9 mouse cellular contexts compared by ENCODE assay signal in the genomic region with DNA sequence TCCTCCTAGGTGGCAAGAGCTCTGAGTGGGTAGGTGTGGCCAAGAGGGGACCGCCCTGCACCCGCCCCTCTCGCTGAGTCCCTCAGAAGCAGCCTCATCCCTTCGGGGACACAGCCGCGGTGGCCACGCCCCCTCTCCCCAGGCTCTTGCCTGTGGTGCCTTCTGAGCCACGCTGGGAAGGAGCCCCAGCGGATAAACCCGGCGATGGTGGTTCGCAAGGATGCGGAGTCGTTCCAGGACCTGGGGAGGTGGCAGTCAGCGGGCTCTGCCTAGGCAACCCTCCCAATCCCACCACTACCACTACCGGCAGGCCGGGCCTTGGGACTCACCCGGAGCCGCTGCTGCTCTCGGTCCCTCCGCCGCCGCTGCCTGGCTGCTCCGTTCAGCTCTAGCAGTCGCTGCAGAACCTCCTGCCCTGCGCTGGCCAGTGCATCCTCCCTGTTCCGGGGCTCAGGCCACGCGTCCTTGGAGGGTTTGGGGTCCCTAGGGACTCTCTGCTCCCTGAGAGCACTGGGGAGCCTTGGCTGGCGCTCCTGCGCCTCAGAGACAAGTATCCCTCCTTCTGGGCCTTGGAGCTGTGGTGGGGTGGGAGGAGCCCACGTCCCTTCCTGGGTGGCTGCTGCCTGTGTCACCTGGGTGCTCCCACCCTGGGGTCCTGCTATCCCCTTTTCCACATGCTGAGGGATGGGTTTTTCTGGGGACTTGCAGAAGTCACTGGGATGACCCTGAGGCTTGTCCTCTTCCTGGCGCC. TPM values are rescaled to one million over a fixed set of nuclear protein-coding genes. Genes with fewer than 3 reads are reported as not detected.
DNase-seq lines count a peak whose midpoint lies in the region; ATAC-seq and TF ChIP-seq lines count a peak whose summit lies in the region.
"Had no signal": no experiment of that assay in that cellular context is flagged by ENCODE, and none has a peak within 500 bp of the region (broad histone marks: within the 10 kb centered on the region; RNA-seq: fewer than 3 reads in every experiment).

No protein-coding gene starts in this region.

- no peaks in the 10 kb centered on the region for H3K27me3 ChIP-seq in ES-Bruce4 (ENCODE audit: control insufficient read depth, insufficient read depth, low read length, poor library complexity, severe bottlenecking)
- no peaks in the 10 kb centered on the region; the same call in 1 of the 2 replicates for H3K27me3 ChIP-seq in forebrain, embryonic 14.5 days (replicated peaks; ENCODE audit: control insufficient read depth, insufficient read depth, low read length)
- peaks cover 2% of the 10 kb centered on the region; the same call in 1 of the 2 replicates for H3K27me3 ChIP-seq in liver, embryonic 16.5 days (ENCODE audit: control insufficient read depth, insufficient read depth, low read depth, low read length)
- H3K27me3 ChIP-seq in neural tube, embryonic 12.5 days (replicated peaks): peaks cover 8% of the 10 kb centered on the region; the same call in 1 of the 2 replicates
- no peaks in the 10 kb centered on the region for H3K27me3 ChIP-seq in stomach, postnatal 0 days (ENCODE audit: control insufficient read depth, insufficient read depth, low read length)
- H3K27me3 ChIP-seq: Patski had no signal

- H3K9ac ChIP-seq in ES-Bruce4 (ENCODE audit: low read depth, poor library complexity, severe bottlenecking): peak overlapping the region; percentile 43
- H3K9ac ChIP-seq in forebrain, embryonic 14.5 days (ENCODE audit: low read length): peak overlapping the region; percentile 61
- peak overlapping the region; percentile 59 for H3K9ac ChIP-seq in liver, embryonic 16.5 days (ENCODE audit: low read depth, low read length)
- H3K9ac ChIP-seq in neural tube, embryonic 12.5 days: peak overlapping the region; percentile 52
- peak overlapping the region; percentile 54 for H3K9ac ChIP-seq in stomach, postnatal 0 days (ENCODE audit: low read length)

- no peaks in the 10 kb centered on the region for H3K4me1 ChIP-seq in ES-Bruce4 (ENCODE audit: control insufficient read depth, insufficient read depth, low read length)
- H3K4me1 ChIP-seq in forebrain, embryonic 14.5 days (ENCODE audit: control insufficient read depth, insufficient read depth, low read length): no peaks in the 10 kb centered on the region
- H3K4me1 ChIP-seq in liver, embryonic 16.5 days (ENCODE audit: control insufficient read depth, low read depth, low read length): peaks cover 12% of the 10 kb centered on the region
- peaks cover 10% of the 10 kb centered on the region for H3K4me1 ChIP-seq in neural tube, embryonic 12.5 days
- H3K4me1 ChIP-seq in stomach, postnatal 0 days (replicated peaks; ENCODE audit: control insufficient read depth, insufficient read depth): 0 out of 2 replicates have a peak, but pooled peaks cover 3% of the 10 kb centered on the region

- no peak for TF ChIP-seq POLR2A in ES-Bruce4 (IDR thresholded peaks at IDR 0.05; ENCODE audit: insufficient read depth, low read length)

- ATAC-seq in cerebellum, adult (ENCODE audit: insufficient number of reproducible peaks, low FRiP score, low TSS enrichment): peak; percentile 66
- ATAC-seq in forebrain, embryonic 14.5 days: peak; percentile 95
- ATAC-seq in liver, embryonic 16.5 days (ENCODE audit: low read depth): peak; percentile 96
- ATAC-seq in neural tube, embryonic 12.5 days (ENCODE audit: low FRiP score, low read depth): peak; percentile 90
- peak; percentile 93 for ATAC-seq in stomach, postnatal 0 days (ENCODE audit: low FRiP score, low TSS enrichment)
- ATAC-seq: Patski had no signal

- DNase-seq in forebrain, embryonic 14.5 days (ENCODE audit: low spot score): peak; percentile 88
- DNase-seq in heart, postnatal 14 days: peak; percentile 72
- peak; percentile 88 to 93 for DNase-seq in kidney, postnatal 4 days
- peak; percentile 87 for DNase-seq in stomach, postnatal 0 days (ENCODE audit: low spot score)

- H3K4me3 ChIP-seq in ES-Bruce4 (ENCODE audit: low read depth, low read length): peak overlapping the region; percentile 64
- H3K4me3 ChIP-seq in forebrain, embryonic 14.5 days (ENCODE audit: low read depth, low read length): peak overlapping the region; percentile 36
- peak overlapping the region; percentile 61 for H3K4me3 ChIP-seq in liver, embryonic 16.5 days (ENCODE audit: low read depth, low read length)
- peak overlapping the region; percentile 38 for H3K4me3 ChIP-seq in neural tube, embryonic 12.5 days
- H3K4me3 ChIP-seq in stomach, postnatal 0 days (ENCODE audit: low read depth, low read length): peak overlapping the region; percentile 39

- 2% methylated on average over 31 of the region's 33 CpGs for WGBS in forebrain, embryonic 14.5 days
- WGBS in liver, embryonic 16.5 days (ENCODE audit: insufficient replicate concordance): 5% methylated on average over 33 of the region's 33 CpGs
- WGBS in neural tube, embryonic 12.5 days: 2% methylated on average over 33 of the region's 33 CpGs
- WGBS in stomach, postnatal 0 days: 5% methylated on average over 33 of the region's 33 CpGs

- TF ChIP-seq CTCF in ES-Bruce4 (IDR thresholded peaks at IDR 0.05; ENCODE audit: low read depth, low read length): no peak
- TF ChIP-seq CTCF in stomach, postnatal 0 days (IDR thresholded peaks at IDR 0.05; ENCODE audit: low read depth): no peak

- TF ChIP-seq EP300 in ES-Bruce4 (IDR thresholded peaks at IDR 0.05; ENCODE audit: insufficient read depth, low read depth, low read length): no peak
- TF ChIP-seq EP300 in stomach, postnatal 0 days (optimal IDR thresholded peaks at IDR 0.05): no peak

- intact Hi-C loops in heart, postnatal 14 days (cut with DNase I): no loop called here

- H3K27ac ChIP-seq in ES-Bruce4 (ENCODE audit: insufficient read depth, low read length): no peak overlapping the region
- H3K27ac ChIP-seq in forebrain, embryonic 14.5 days (ENCODE audit: low read depth, low read length): no peak overlapping the region
- H3K27ac ChIP-seq in liver, embryonic 16.5 days (ENCODE audit: low read length): no peak overlapping the region
- no peak overlapping the region for H3K27ac ChIP-seq in neural tube, embryonic 12.5 days
- no peak overlapping the region for H3K27ac ChIP-seq in stomach, postnatal 0 days (replicated peaks)

- peak overlapping the region; percentile 66 for H3K4me2 ChIP-seq in forebrain, embryonic 14.5 days (ENCODE audit: low read length)
- H3K4me2 ChIP-seq in liver, embryonic 16.5 days (ENCODE audit: low read depth, low read length): peak overlapping the region; percentile 79
- H3K4me2 ChIP-seq in neural tube, embryonic 12.5 days (replicated peaks): peak overlapping the region; percentile 70
- H3K4me2 ChIP-seq in stomach, postnatal 0 days (replicated peaks; ENCODE audit: low read depth): peak overlapping the region; percentile 71

- no peaks in the 10 kb centered on the region for H3K9me3 ChIP-seq in ES-Bruce4 (replicated peaks; ENCODE audit: control insufficient read depth, insufficient read depth, low read length, poor library complexity, severe bottlenecking)
- H3K9me3 ChIP-seq in forebrain, embryonic 14.5 days (replicated peaks; ENCODE audit: control insufficient read depth, low read length): no peaks in the 10 kb centered on the region
- H3K9me3 ChIP-seq in liver, embryonic 16.5 days (replicated peaks; ENCODE audit: control insufficient read depth, low read length): no peaks in the 10 kb centered on the region
- H3K9me3 ChIP-seq in neural tube, embryonic 12.5 days: no peaks in the 10 kb centered on the region
- no peaks in the 10 kb centered on the region for H3K9me3 ChIP-seq in stomach, postnatal 0 days (ENCODE audit: control insufficient read depth, low read length)

- peaks cover 4% of the 10 kb centered on the region; the same call in 1 of the 2 replicates for H3K36me3 ChIP-seq in ES-Bruce4 (ENCODE audit: control insufficient read depth, insufficient read depth, low read length, poor library complexity, severe bottlenecking)
- peaks cover 22% of the 10 kb centered on the region for H3K36me3 ChIP-seq in forebrain, embryonic 14.5 days (ENCODE audit: control insufficient read depth, insufficient read depth, low read length)
- peaks cover 12% of the 10 kb centered on the region for H3K36me3 ChIP-seq in liver, embryonic 16.5 days (ENCODE audit: control insufficient read depth, insufficient read depth)
- H3K36me3 ChIP-seq in neural tube, embryonic 12.5 days: peaks cover 21% of the 10 kb centered on the region
- H3K36me3 ChIP-seq in stomach, postnatal 0 days (ENCODE audit: control insufficient read depth, insufficient read depth, low read length): peaks cover 5% of the 10 kb centered on the region; the same call in 1 of the 2 replicates

RNA-seq across cellular contexts. Expression of gene Atp6v1fnb, which starts 2.9 kb away (rescaled TPM):
- 0.90 and 1.0 TPM in 2 replicates for polyA plus RNA-seq in ES-Bruce4 (2011; ENCODE audit: insufficient read depth, insufficient read length, low read depth, missing spikeins)
- polyA plus RNA-seq in forebrain, embryonic 14.5 days (2014; fragmentation: Nextera tagmentation; extraction: Ambion mirVana): 0.27 TPM in 1 of 2 replicates, not detected in the other
- not detected for total RNA-seq in heart, postnatal 14 days (2021)
- 0.13 TPM in 1 of 2 replicates, not detected in the other for polyA plus RNA-seq in liver, embryonic 16.5 days (2015; fragmentation: Nextera tagmentation; extraction: Ambion mirVana)
- polyA plus RNA-seq in neural tube, embryonic 12.5 days (2016; fragmentation: Nextera tagmentation; extraction: Ambion mirVana): 0.30 and 0.32 TPM in 2 replicates
- not detected in 2 replicates for polyA plus RNA-seq in stomach, postnatal 0 days (2015; fragmentation: Nextera tagmentation; extraction: Ambion mirVana)
- polyA plus RNA-seq: Patski had no signal

RNA-seq across cellular contexts. Expression of gene Atp6v1f, which starts 6.6 kb away (rescaled TPM):
- polyA plus RNA-seq in ES-Bruce4 (2011; ENCODE audit: insufficient read depth, insufficient read length, low read depth, missing spikeins): 142 and 143 TPM in 2 replicates
- polyA plus RNA-seq in forebrain, embryonic 14.5 days (2014; fragmentation: Nextera tagmentation; extraction: Ambion mirVana): 340 and 395 TPM in 2 replicates
- 100 to 1,000 TPM; 108 to 110 TPM for total RNA-seq in heart, postnatal 14 days (2021)
- 117 and 122 TPM in 2 replicates for polyA plus RNA-seq in liver, embryonic 16.5 days (2015; fragmentation: Nextera tagmentation; extraction: Ambion mirVana)
- polyA plus RNA-seq in neural tube, embryonic 12.5 days (2016; fragmentation: Nextera tagmentation; extraction: Ambion mirVana): 233 and 239 TPM in 2 replicates
- polyA plus RNA-seq in stomach, postnatal 0 days (2015; fragmentation: Nextera tagmentation; extraction: Ambion mirVana): 263 and 269 TPM in 2 replicates

RNA-seq across cellular contexts. Expression of gene Kcp, which starts 33.6 kb away (rescaled TPM):
- 1.9 and 4.1 TPM in 2 replicates for polyA plus RNA-seq in ES-Bruce4 (2011; ENCODE audit: insufficient read depth, insufficient read length, low read depth, missing spikeins)
- 5.8 and 10.6 TPM in 2 replicates for polyA plus RNA-seq in forebrain, embryonic 14.5 days (2014; fragmentation: Nextera tagmentation; extraction: Ambion mirVana)
- 10 to 100 TPM; 11.9 to 12.3 TPM for total RNA-seq in heart, postnatal 14 days (2021)
- polyA plus RNA-seq in liver, embryonic 16.5 days (2015; fragmentation: Nextera tagmentation; extraction: Ambion mirVana): 1.8 and 2.8 TPM in 2 replicates
- polyA plus RNA-seq in neural tube, embryonic 12.5 days (2016; fragmentation: Nextera tagmentation; extraction: Ambion mirVana): 21.1 TPM in 2 replicates
- 3.8 and 6.1 TPM in 2 replicates for polyA plus RNA-seq in stomach, postnatal 0 days (2015; fragmentation: Nextera tagmentation; extraction: Ambion mirVana)

RNA-seq across cellular contexts. Expression of gene Flnc, which starts 41.1 kb away (rescaled TPM):
- polyA plus RNA-seq in ES-Bruce4 (2011; ENCODE audit: insufficient read depth, insufficient read length, low read depth, missing spikeins): 37.2 and 39.8 TPM in 2 replicates
- polyA plus RNA-seq in forebrain, embryonic 14.5 days (2014; fragmentation: Nextera tagmentation; extraction: Ambion mirVana): 1.1 and 2.5 TPM in 2 replicates
- 100 to 1,000 TPM; 146 to 175 TPM for total RNA-seq in heart, postnatal 14 days (2021)
- 0.57 and 1.1 TPM in 2 replicates for polyA plus RNA-seq in liver, embryonic 16.5 days (2015; fragmentation: Nextera tagmentation; extraction: Ambion mirVana)
- polyA plus RNA-seq in neural tube, embryonic 12.5 days (2016; fragmentation: Nextera tagmentation; extraction: Ambion mirVana): 10.1 and 11.1 TPM in 2 replicates
- 5.5 and 5.9 TPM in 2 replicates for polyA plus RNA-seq in stomach, postnatal 0 days (2015; fragmentation: Nextera tagmentation; extraction: Ambion mirVana)

RNA-seq across cellular contexts. Expression of gene Irf5, which starts 52.3 kb away (rescaled TPM):
- 2.3 and 2.6 TPM in 2 replicates for polyA plus RNA-seq in ES-Bruce4 (2011; ENCODE audit: insufficient read depth, insufficient read length, low read depth, missing spikeins)
- polyA plus RNA-seq in forebrain, embryonic 14.5 days (2014; fragmentation: Nextera tagmentation; extraction: Ambion mirVana): 0.98 and 1.4 TPM in 2 replicates
- 1 to 10 TPM; 3.0 to 3.2 TPM for total RNA-seq in heart, postnatal 14 days (2021)
- polyA plus RNA-seq in liver, embryonic 16.5 days (2015; fragmentation: Nextera tagmentation; extraction: Ambion mirVana): 10.3 and 11.4 TPM in 2 replicates
- 2.4 and 3.5 TPM in 2 replicates for polyA plus RNA-seq in neural tube, embryonic 12.5 days (2016; fragmentation: Nextera tagmentation; extraction: Ambion mirVana)
- polyA plus RNA-seq in stomach, postnatal 0 days (2015; fragmentation: Nextera tagmentation; extraction: Ambion mirVana): 9.3 and 11.5 TPM in 2 replicates
